Mouse (Mus musculus): ENCODE data around the gene Gm9513.

Gm9513 gene

GRCm38 (mm10) chr9:36475338-36475737 is at the start of gene Gm9513:
Gene Gm9513, plus strand, starts transcription at chr9:36475638.
- no peak for DNase-seq

- DNase-seq: no peak
Observed at GRCm38 (mm10) chr9:36431584-36431983, 43.9 kb upstream of the Gm9513 start, which contains the start of gene Gm7257. Gene Gm7257, plus strand, starts transcription at chr9:36431884.

- DNase-seq: no peak
Observed at GRCm38 (mm10) chr9:36435051-36435764, 40.2 kb upstream of the Gm9513 start.

- no peak for DNase-seq
Observed at GRCm38 (mm10) chr9:36494501-36495220, 19.2 kb downstream of the Gm9513 start.

GRCm38 (mm10) chr9:36495824-36496223 is 20.4 kb downstream of the Gm9513 start:
- DNase-seq: no peak

GRCm38 (mm10) chr9:36504211-36504610 is 28.8 kb downstream of the Gm9513 start:
- no peak for DNase-seq
